Mouse (Mus musculus): ENCODE data around the gene Tbc1d1.

GRCm38 (mm10) chr5:64157926-64158325 lies 1.8 kb downstream of the Tbc1d1 start:
- TF ChIP-seq CHD2 (IDR thresholded peaks at IDR 0.05; ENCODE audit: low read depth, low read length), result no peak
- no peak for TF ChIP-seq ZC3H11A (IDR thresholded peaks at IDR 0.05; ENCODE audit: borderline replicate concordance, low read depth, low read length)
- no peak for TF ChIP-seq HCFC1 (IDR thresholded peaks at IDR 0.05; ENCODE audit: borderline replicate concordance, insufficient read depth, low read length)
- TF ChIP-seq ZNF384 (IDR thresholded peaks at IDR 0.05; ENCODE audit: low read depth, low read length), result no peak
- no peak for TF ChIP-seq MAFK (IDR thresholded peaks at IDR 0.05; ENCODE audit: insufficient read depth, low read depth, low read length)

Data from ES-E14 (cell line).